Mouse (Mus musculus) embryonic fibroblast, embryonic 13.5 days (primary cell): Measurements from ENCODE around the gene Dpm2.

Experiments
- CTCF ChIP-seq: IDR thresholded peaks from 2 replicates; pipeline ENCODE4 v1.5.1; 2011; ENCODE audit warnings: mild to moderate bottlenecking, control low read depth, low read length, moderate library complexity, borderline replicate concordance; ENCODE audit not compliant: insufficient read depth
- POLR2A ChIP-seq: IDR thresholded peaks from 2 replicates; pipeline ENCODE4 v1.6.1; 2011; ENCODE audit warnings: low read depth, mild to moderate bottlenecking, control low read depth, low read length, moderate library complexity

GRCm38 (mm10) chr2:32549171-32549570 is 21.5 kb upstream of the Dpm2 start:
- TF ChIP-seq CTCF (no peak), POLR2A (no peak)
